Mouse (Mus musculus) bone marrow, adult 2 months (tissue): Measurements from ENCODE around the gene Farp1.

ENCODE experiments used
- CTCF ChIP-seq: fragments of 200-500 bp; IDR thresholded peaks from 2 replicates; pipeline ENCODE4 v1.5.1; 2011; ENCODE audit warnings: low read length, control low read depth; ENCODE audit not compliant: control insufficient read depth, insufficient read depth
- POLR2A ChIP-seq: fragments of 200-500 bp; IDR thresholded peaks from 2 replicates; pipeline ENCODE4 v1.6.1; 2011; ENCODE audit warnings: low read depth, mild to moderate bottlenecking, control low read depth, low read length, borderline replicate concordance; ENCODE audit not compliant: control insufficient read depth

DNA sequence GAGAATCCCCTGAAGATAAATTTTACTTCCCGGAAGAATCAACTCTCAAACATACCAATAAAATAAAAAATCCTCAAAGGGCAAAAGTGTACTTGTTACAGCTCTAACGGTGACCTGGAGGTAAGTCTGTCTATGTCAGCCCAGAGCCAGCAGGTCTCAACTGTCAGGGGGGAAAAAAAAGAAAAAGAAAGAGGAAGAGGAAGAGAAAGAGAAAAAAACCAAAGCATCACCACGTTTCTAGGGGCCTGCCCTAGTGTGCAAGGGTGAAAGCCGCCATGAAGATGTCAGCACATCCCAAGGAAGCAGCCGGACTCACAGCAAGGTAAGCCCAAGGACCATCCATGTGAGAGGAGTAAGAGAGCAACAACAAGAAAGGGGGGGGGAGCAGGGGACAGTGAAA lies 293.9 kb downstream of the Farp1 start:
- TF ChIP-seq CTCF (no peak), POLR2A (no peak)
